Mouse (Mus musculus) ES-E14 (cell line): Measurements from ENCODE around the gene Enah.

Experiments used
- CHD2 ChIP-seq: IDR thresholded peaks from 2 replicates; pipeline ENCODE4 v1.6.1; 2014; ENCODE audit warnings: mild to moderate bottlenecking, low read depth, low read length, inconsistent platforms
- MAFK ChIP-seq: IDR thresholded peaks from 2 replicates; pipeline ENCODE4 v1.6.1; 2014; ENCODE audit warnings: mild to moderate bottlenecking, low read depth, low read length, inconsistent platforms; ENCODE audit not compliant: insufficient read depth
- ZC3H11A ChIP-seq: IDR thresholded peaks from 2 replicates; pipeline ENCODE4 v1.6.1; 2012; ENCODE audit warnings: low read depth, mild to moderate bottlenecking, inconsistent platforms, low read length, borderline replicate concordance

GRCm38 (mm10) chr1:182020831-182021460 is 1.2 kb upstream of the Enah start:
- TF ChIP-seq CHD2 (no peak), ZC3H11A (no peak), MAFK (no peak)
